Mouse (Mus musculus): ENCODE data around the gene Edn2.

Gene Edn2

GRCm38 (mm10) chr4:120206471-120206891 is 45.5 kb downstream of the Edn2 start:
- no peak for DNase-seq

DNA sequence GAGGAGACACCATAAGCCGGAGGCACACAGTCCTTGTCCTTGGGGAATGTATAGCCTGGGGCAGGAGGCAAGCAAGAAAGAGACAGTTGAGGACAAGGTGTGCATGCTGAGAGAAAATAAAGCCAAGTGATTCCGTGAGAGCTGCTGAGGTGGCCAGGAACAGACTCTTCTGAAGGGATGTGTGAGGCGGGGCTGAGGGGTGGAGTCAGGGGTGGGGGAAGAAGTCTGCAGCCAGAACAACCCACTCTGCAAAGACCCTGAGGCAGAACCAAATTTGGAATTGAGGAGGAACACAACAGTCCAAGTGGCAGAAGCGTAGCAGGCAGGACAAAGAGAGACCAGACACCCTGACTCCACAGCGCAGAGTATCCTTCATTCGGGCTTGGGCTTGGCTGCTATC is 51.1 kb downstream of the Edn2 start:
- no peak for DNase-seq

GRCm38 (mm10) chr4:120212812-120213211 is 51.8 kb downstream of the Edn2 start:
- DNase-seq = no peak

GRCm38 (mm10) chr4:120215915-120216591 is 55.0 kb downstream of the Edn2 start:
- DNase-seq = peak; percentile 69

DNA sequence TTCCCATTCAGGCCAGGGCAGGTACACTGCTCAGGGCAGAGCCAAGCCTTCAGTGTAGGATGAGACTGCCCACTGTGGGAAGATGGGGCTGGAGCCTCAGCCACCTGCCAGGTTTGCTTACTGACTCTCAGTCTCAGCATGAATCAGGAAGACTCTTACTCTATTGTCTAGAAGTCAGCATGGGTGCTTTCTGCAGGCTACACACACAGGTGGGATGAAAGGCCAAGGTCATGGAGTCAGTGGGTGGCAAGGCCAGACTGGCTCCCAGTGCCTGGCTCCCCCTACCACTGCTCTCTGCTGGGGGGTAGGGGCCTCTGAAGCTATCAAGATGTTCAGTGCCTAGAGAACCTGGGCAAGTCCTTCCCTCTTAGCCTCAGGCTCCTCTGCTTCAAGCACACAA is 55.9 kb downstream of the Edn2 start:
- no peak for DNase-seq

Data from lung, postnatal 14 days (tissue).